Mouse (Mus musculus): Measurements from ENCODE around the gene Hyal5. TPM values are rescaled to one million over a fixed set of nuclear protein-coding genes. Genes with fewer than 3 reads are reported as not detected.

Hyal5 gene
- polyA plus RNA-seq, 1 experiment from 2014 or later = not detected

DNA sequence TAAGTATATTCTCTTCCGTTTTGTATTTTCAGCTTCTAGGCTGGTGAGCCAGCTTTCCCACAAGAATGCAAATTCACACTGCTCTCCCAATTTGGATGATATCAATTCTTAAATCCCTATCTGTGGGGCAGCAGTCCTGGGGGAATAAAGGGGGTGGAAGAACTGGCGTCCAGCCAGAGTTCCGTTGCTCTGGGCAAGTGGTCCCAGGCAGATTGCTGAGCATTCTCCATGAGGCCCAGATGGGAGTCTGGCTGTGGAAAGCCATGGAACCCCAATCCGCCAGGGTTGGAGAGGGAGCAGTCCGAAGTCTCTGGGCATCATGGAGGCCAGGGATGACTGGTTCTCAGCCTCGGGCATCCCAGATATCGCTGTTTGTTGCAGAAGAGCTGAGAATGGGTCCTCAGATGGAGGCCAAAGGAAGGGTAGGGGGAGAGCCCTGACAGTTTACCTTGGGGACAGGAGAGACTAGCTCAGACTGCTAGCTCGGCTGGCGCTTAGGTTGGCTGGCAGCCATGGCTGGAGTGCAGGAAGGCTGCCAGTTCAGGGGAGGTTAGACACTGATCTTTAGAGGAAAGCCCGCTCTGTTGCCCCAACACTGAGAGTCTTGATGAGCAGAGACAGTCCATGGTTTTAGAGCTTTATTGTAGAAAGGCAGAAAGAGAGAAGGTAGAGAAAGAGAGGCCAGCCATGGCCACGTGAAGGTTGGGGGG lies 67.4 kb downstream of the Hyal5 start:
- Histone ChIP-seq H3K27me3 (replicated peaks) (no peaks in the 10 kb centered on the region), H3K9me3 (peaks cover 15% of the 10 kb centered on the region; the same call in 1 of the 2 replicates), H3K27ac (replicated peaks) (no peak overlapping the region), H3K9ac (no peak overlapping the region), H3K4me3 (no peak overlapping the region), H3K4me2 (no peak overlapping the region), H3K36me3 (no peaks in the 10 kb centered on the region), H3K4me1 (no peaks in the 10 kb centered on the region)
- no peak for ATAC-seq (ENCODE audit: extremely low read depth, insufficient number of reproducible peaks, low FRiP score, low TSS enrichment)
- WGBS = 78% methylated on average over 11 of the region's 11 CpGs

Other genes with a start within 250 kb of the Hyal5 start
- 45.6 and 51.6 TPM in 2 replicates for gene Wasl, start 193.0 kb upstream of the Hyal5 start, polyA plus RNA-seq (2015; fragmentation: Nextera tagmentation; extraction: Ambion mirVana)
- not detected in 2 replicates for gene Hyal6, start 124.8 kb upstream of the Hyal5 start, polyA plus RNA-seq (2015; fragmentation: Nextera tagmentation; extraction: Ambion mirVana)
- gene Hyal4, start 109.7 kb upstream of the Hyal5 start, polyA plus RNA-seq (2015; fragmentation: Nextera tagmentation; extraction: Ambion mirVana) = not detected in 2 replicates
- gene Spam1, start 66.8 kb upstream of the Hyal5 start, polyA plus RNA-seq (2015; fragmentation: Nextera tagmentation; extraction: Ambion mirVana) = not detected in 2 replicates
- gene Tmem229a, start 98.3 kb downstream of the Hyal5 start, polyA plus RNA-seq (2015; fragmentation: Nextera tagmentation; extraction: Ambion mirVana) = 0.05 and 0.10 TPM in 2 replicates